Mouse (Mus musculus): ENCODE measurements around the gene Lrrc32.

Lrrc32 gene

GRCm38 (mm10) chr7:98488398-98489130 is 519 bp upstream of the Lrrc32 start:
- no peak for DNase-seq (ENCODE audit: low spot score)

- DNase-seq (ENCODE audit: low spot score), result no peak
Measured at GRCm38 (mm10) chr7:98489623-98490084, 571 bp downstream of the Lrrc32 start.

GRCm38 (mm10) chr7:98490328-98490727 is 1.2 kb downstream of the Lrrc32 start:
- no peak for DNase-seq (ENCODE audit: low spot score)

- DNase-seq (ENCODE audit: low spot score), result no peak
Measured at GRCm38 (mm10) chr7:98490911-98491310, 1.8 kb downstream of the Lrrc32 start.

- DNase-seq (ENCODE audit: low spot score), result no peak
Measured at GRCm38 (mm10) chr7:98491451-98492200, 2.5 kb downstream of the Lrrc32 start.

GRCm38 (mm10) chr7:98492331-98492730 is 3.2 kb downstream of the Lrrc32 start:
- no peak for DNase-seq (ENCODE audit: low spot score)

GRCm38 (mm10) chr7:98493307-98493706 is 4.2 kb downstream of the Lrrc32 start:
- DNase-seq (ENCODE audit: low spot score), result no peak

- DNase-seq (ENCODE audit: low spot score), result no peak
Measured at GRCm38 (mm10) chr7:98493901-98494480, 4.9 kb downstream of the Lrrc32 start.

GRCm38 (mm10) chr7:98495591-98495990 is 6.5 kb downstream of the Lrrc32 start:
- no peak for DNase-seq (ENCODE audit: low spot score)

- no peak for DNase-seq (ENCODE audit: low spot score)
Measured at GRCm38 (mm10) chr7:98497451-98497850, 8.4 kb downstream of the Lrrc32 start.

GRCm38 (mm10) chr7:98498101-98498500 is 9.0 kb downstream of the Lrrc32 start:
- DNase-seq (ENCODE audit: low spot score), result no peak

- no peak for DNase-seq (ENCODE audit: low spot score)
Measured at GRCm38 (mm10) chr7:98498656-98499560, 9.8 kb downstream of the Lrrc32 start.

- DNase-seq (ENCODE audit: low spot score), result no peak
Measured at GRCm38 (mm10) chr7:98499561-98500292, 10.6 kb downstream of the Lrrc32 start.

GRCm38 (mm10) chr7:98500470-98500869 is 11.4 kb downstream of the Lrrc32 start:
- no peak for DNase-seq (ENCODE audit: low spot score)

- no peak for DNase-seq (ENCODE audit: low spot score)
Measured at GRCm38 (mm10) chr7:98501078-98501477, 12.0 kb downstream of the Lrrc32 start.

GRCm38 (mm10) chr7:98502921-98503320 is 13.8 kb downstream of the Lrrc32 start:
- DNase-seq (ENCODE audit: low spot score), result no peak

- DNase-seq (ENCODE audit: low spot score), result no peak
Measured at GRCm38 (mm10) chr7:98503951-98504647, 15.0 kb downstream of the Lrrc32 start.

GRCm38 (mm10) chr7:98504726-98505314 is 15.7 kb downstream of the Lrrc32 start:
- DNase-seq (ENCODE audit: low spot score), result no peak

- no peak for DNase-seq (ENCODE audit: low spot score)
Measured at GRCm38 (mm10) chr7:98505664-98506063, 16.6 kb downstream of the Lrrc32 start.
